ENCODE assay signal across 29 mouse cellular contexts in the genomic region with DNA sequence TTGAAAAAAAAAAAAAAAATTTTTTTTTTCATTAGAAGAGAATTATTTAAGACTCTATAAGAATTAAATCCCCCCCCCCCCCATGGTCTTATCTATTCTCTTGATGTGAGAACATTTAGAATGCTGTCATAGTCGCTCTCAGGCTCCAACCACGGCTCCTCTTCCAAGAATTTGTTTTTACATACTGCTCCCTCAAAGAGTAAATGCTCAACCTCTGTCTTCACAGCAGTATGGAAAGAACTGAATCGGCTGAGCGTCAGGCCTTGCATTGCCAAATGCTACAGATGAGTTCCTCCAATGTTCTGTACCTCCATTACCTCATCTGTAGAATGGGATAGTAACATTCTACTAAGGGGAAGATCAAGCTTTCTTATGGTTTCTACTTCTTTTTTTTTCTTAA. TPM values are rescaled to one million over a fixed set of nuclear protein-coding genes. Genes with fewer than 3 reads are reported as not detected.
"Had no signal": no experiment of that assay in that cellular context is flagged by ENCODE, and none has a peak within 500 bp of the region (broad histone marks: within the 10 kb centered on the region; RNA-seq: fewer than 3 reads in every experiment).

No protein-coding gene starts in this region.

- H3K4me2 ChIP-seq: embryonic facial prominence, embryonic 12.5 days; embryonic facial prominence, embryonic 13.5 days; embryonic facial prominence, embryonic 15.5 days; forebrain, embryonic 12.5 days; forebrain, embryonic 13.5 days; forebrain, embryonic 15.5 days had no signal

- H3K27me3 ChIP-seq: embryonic facial prominence, embryonic 12.5 days; embryonic facial prominence, embryonic 13.5 days; embryonic facial prominence, embryonic 15.5 days; forebrain, embryonic 12.5 days; forebrain, embryonic 13.5 days; forebrain, embryonic 15.5 days had no signal

- H3K36me3 ChIP-seq: embryonic facial prominence, embryonic 12.5 days had no signal

- DNase-seq: cerebellum, adult 2 months; cerebellum, adult 8-10 months; cerebellum, adult 9-10 months; cerebellum, adult 9-11 months; cerebellum, postnatal 10 days; cerebellum, postnatal 14 days; cerebellum, postnatal 25 days; cerebellum, postnatal 36 days; embryo, embryonic 11 days; forebrain, postnatal 0 days; gastrocnemius, adult 2 months; gastrocnemius, postnatal 10 days; gastrocnemius, postnatal 14 days; gastrocnemius, postnatal 25 days; gastrocnemius, postnatal 36 days; heart, adult 18-20 months; heart, adult 2 months had no signal

- H3K4me3 ChIP-seq: embryonic facial prominence, embryonic 10.5 days; embryonic facial prominence, embryonic 12.5 days; embryonic facial prominence, embryonic 13.5 days; embryonic facial prominence, embryonic 15.5 days; erythroblast, embryonic 14.5 days; forebrain, embryonic 10.5 days; forebrain, embryonic 12.5 days; forebrain, embryonic 13.5 days; forebrain, embryonic 15.5 days; gastrocnemius, adult 2 months; heart, adult 2 months had no signal

- H3K9me3 ChIP-seq: embryonic facial prominence, embryonic 10.5 days; embryonic facial prominence, embryonic 12.5 days; embryonic facial prominence, embryonic 13.5 days; embryonic facial prominence, embryonic 15.5 days; forebrain, embryonic 10.5 days; forebrain, embryonic 12.5 days; forebrain, embryonic 13.5 days; forebrain, embryonic 15.5 days had no signal

- H3K9ac ChIP-seq: embryonic facial prominence, embryonic 12.5 days; embryonic facial prominence, embryonic 13.5 days; embryonic facial prominence, embryonic 15.5 days; forebrain, embryonic 12.5 days; forebrain, embryonic 13.5 days; forebrain, embryonic 15.5 days; forebrain, postnatal 0 days had no signal

- H3K4me1 ChIP-seq: embryonic facial prominence, embryonic 10.5 days; embryonic facial prominence, embryonic 12.5 days; embryonic facial prominence, embryonic 13.5 days; embryonic facial prominence, embryonic 15.5 days; forebrain, embryonic 10.5 days; forebrain, embryonic 12.5 days; forebrain, embryonic 13.5 days; forebrain, embryonic 15.5 days had no signal

- ATAC-seq: forebrain, embryonic 13.5 days; forebrain, embryonic 14.5 days; forebrain, embryonic 15.5 days; forebrain, embryonic 16.5 days; forebrain, postnatal 0 days had no signal

- H3K27ac ChIP-seq: embryonic facial prominence, embryonic 10.5 days; embryonic facial prominence, embryonic 12.5 days; embryonic facial prominence, embryonic 13.5 days; embryonic facial prominence, embryonic 15.5 days; forebrain, embryonic 10.5 days; forebrain, embryonic 12.5 days; forebrain, embryonic 13.5 days; forebrain, embryonic 15.5 days; gastrocnemius, adult 2 months; heart, adult 2 months had no signal

RNA-seq across cellular contexts. Expression of gene Cybrd1, which starts 46.1 kb away (rescaled TPM):
- total RNA-seq: granulocyte monocyte progenitor cell, adult 5-6 weeks had no signal
- polyA plus RNA-seq: erythroblast, embryonic 14.5 days had no signal
